Comparison of ENCODE assay signal across 8 mouse cellular contexts in the genomic region with DNA sequence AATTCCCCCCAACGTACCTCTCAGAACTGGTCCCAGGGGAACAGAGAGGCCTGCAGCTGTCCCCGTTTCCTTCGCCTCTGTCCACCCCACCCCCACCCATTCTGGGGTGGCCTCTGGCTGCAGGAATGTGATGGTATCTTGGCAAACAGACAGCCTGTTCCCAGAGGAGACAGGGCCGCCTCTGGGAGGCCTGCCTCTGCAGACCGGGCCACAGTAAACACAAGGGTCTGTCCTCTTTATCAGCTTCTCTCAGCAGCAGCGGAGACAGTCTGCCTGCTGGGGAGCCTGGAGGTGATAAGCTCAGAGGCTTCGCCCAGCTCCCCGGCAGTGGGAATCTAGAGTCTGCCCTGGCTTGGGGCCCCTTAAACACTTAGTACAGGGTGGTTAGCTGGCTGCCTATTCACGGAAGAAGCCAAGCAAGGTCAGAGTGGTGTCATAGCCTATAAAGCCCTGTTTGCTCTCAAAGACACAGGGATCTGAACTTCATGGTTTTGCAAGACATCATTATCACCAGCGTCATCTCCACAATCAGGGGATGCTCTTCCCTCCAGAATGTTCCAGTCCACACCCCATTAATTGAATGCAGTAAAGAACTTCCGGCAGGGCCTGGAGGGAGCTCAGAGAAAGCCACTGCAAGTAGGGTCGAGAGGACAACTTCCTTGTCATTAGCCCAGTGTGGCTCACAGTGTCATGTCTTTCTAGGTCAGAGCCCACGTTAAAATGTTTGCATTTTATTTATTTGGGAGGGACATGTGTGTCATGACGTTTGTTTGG. TPM values are rescaled to one million over a fixed set of nuclear protein-coding genes. Genes with fewer than 3 reads are reported as not detected.
DNase-seq lines count a peak whose midpoint lies in the region; ATAC-seq and TF ChIP-seq lines count a peak whose summit lies in the region.

No protein-coding gene starts in this region.

- peak; percentile 15 to 30 for DNase-seq in cerebellum, postnatal 10 days
- DNase-seq in cerebellum, adult 9-11 months = no peak
- DNase-seq in embryo, embryonic 11 days = peak; percentile 65
- peak; percentile 85 for DNase-seq in heart, postnatal 0 days (ENCODE audit: low spot score)
- DNase-seq in limb, embryonic 10.5 days (ENCODE audit: low spot score) = peak; percentile 46
- DNase-seq in mesoderm, embryonic 11.5 days (ENCODE audit: low read depth, low spot score) = peak; percentile 72
- no peak for DNase-seq in left cerebral cortex, adult 8-10 months (ENCODE audit: low spot score in 2 of 2)
- DNase-seq in left cerebral cortex, postnatal 14 days (ENCODE audit: low spot score in 2 of 2) = no peak

- WGBS in heart, postnatal 0 days = 5% methylated on average over 14 of the region's 14 CpGs
- 18% methylated on average over 14 of the region's 14 CpGs for WGBS in limb, embryonic 10.5 days

- peak; percentile 92; the same call in 1 of the 2 replicates for TF ChIP-seq EP300 in heart, postnatal 0 days (IDR thresholded peaks at IDR 0.05; ENCODE audit: low read depth)

- peak; percentile 20; the same call in 1 of the 2 replicates for TF ChIP-seq CTCF in heart, postnatal 0 days (IDR thresholded peaks at IDR 0.05; ENCODE audit: low read depth)

- H3K9me3 ChIP-seq in heart, postnatal 0 days (replicated peaks; ENCODE audit: control insufficient read depth, low read length) = no peaks in the 10 kb centered on the region
- no peaks in the 10 kb centered on the region for H3K9me3 ChIP-seq in limb, embryonic 10.5 days (replicated peaks)

- H3K27me3 ChIP-seq in heart, postnatal 0 days (ENCODE audit: control insufficient read depth, insufficient read depth, low read length) = no peaks in the 10 kb centered on the region
- no peaks in the 10 kb centered on the region for H3K27me3 ChIP-seq in limb, embryonic 10.5 days (ENCODE audit: low read depth, poor library complexity, severe bottlenecking)

- peak overlapping the region; percentile 91 for H3K27ac ChIP-seq in heart, postnatal 0 days (ENCODE audit: low read depth)
- H3K27ac ChIP-seq in limb, embryonic 10.5 days = peak overlapping the region; percentile 78

- no peak overlapping the region for H3K4me3 ChIP-seq in heart, postnatal 0 days (ENCODE audit: low read depth, low read length)
- H3K4me3 ChIP-seq in limb, embryonic 10.5 days = no peak overlapping the region

- H3K4me1 ChIP-seq in heart, postnatal 0 days (ENCODE audit: control insufficient read depth, insufficient read depth) = peaks cover 38% of the 10 kb centered on the region
- peaks cover 59% of the 10 kb centered on the region for H3K4me1 ChIP-seq in limb, embryonic 10.5 days

- H3K9ac ChIP-seq in heart, postnatal 0 days (replicated peaks; ENCODE audit: low read depth, low read length) = no peak overlapping the region

- intact Hi-C loops in left cerebral cortex, postnatal 14 days (cut with DNase I) = no loop called here

- H3K4me2 ChIP-seq in heart, postnatal 0 days (ENCODE audit: low read depth, low read length) = no peak overlapping the region

- peak; percentile 85 for ATAC-seq in heart, postnatal 0 days (ENCODE audit: insufficient read depth, low read depth)

- H3K36me3 ChIP-seq in heart, postnatal 0 days (replicated peaks; ENCODE audit: control insufficient read depth, insufficient read depth, low read length) = no peaks in the 10 kb centered on the region
- no peaks in the 10 kb centered on the region for H3K36me3 ChIP-seq in limb, embryonic 10.5 days

RNA-seq across cellular contexts. Expression of gene Smad6, which starts 23.4 kb away (rescaled TPM):
- 68.4 and 93.1 TPM in 2 replicates for total RNA-seq in heart, postnatal 0 days (2014; rRNA removed; ENCODE audit: low replicate concordance)
- 5.6 and 6.7 TPM in 2 replicates for polyA plus RNA-seq in heart, postnatal 0 days (2015; fragmentation: Nextera tagmentation; extraction: Ambion mirVana)
- 10.9 and 11.4 TPM in 2 replicates for polyA plus RNA-seq in limb, embryonic 10.5 days (2016; fragmentation: Nextera tagmentation; extraction: Ambion mirVana)
- total RNA-seq in left cerebral cortex, adult 8-10 months (2022) = 1 to 10 TPM; 1.9 to 2.8 (median 2.1) TPM
- total RNA-seq in left cerebral cortex, postnatal 14 days (2021) = 1 to 10 TPM; 1.8 to 2.3 TPM

Comparison
In these comparisons a context has a peak if more than half of its experiments do, and no peak if none do; other contexts are left out.
1. DNase-seq: peak in cerebellum, postnatal 10 days (2 of 2), embryo, embryonic 11 days (single experiment), heart, postnatal 0 days (single experiment), limb, embryonic 10.5 days (single experiment) and mesoderm, embryonic 11.5 days (single experiment); none in cerebellum, adult 9-11 months (single experiment), left cerebral cortex, adult 8-10 months (0 of 2) and left cerebral cortex, postnatal 14 days (0 of 2).
2. RNA of gene Smad6, which starts 23.4 kb away (total RNA-seq): 68.4 to 93.1 TPM in heart, postnatal 0 days; 1.8 to 2.3 TPM in left cerebral cortex, postnatal 14 days and 1.9 to 2.8 TPM in left cerebral cortex, adult 8-10 months; every median in the first group is over 10 times any median in the second.